Mouse (Mus musculus) bone marrow macrophage, adult 2 months (primary cell): ENCODE measurements around the gene Aldh4a1. TPM values are rescaled to one million over a fixed set of nuclear protein-coding genes. Genes with fewer than 3 reads are reported as not detected.

Source experiments
- H3K27ac ChIP-seq: 2 replicates; pipeline ENCODE4 v1.5.1; 2012; ENCODE audit warnings: low read depth, low read length; ENCODE audit not compliant: insufficient read depth
- H3K4me1 ChIP-seq: 2 replicates; pipeline ENCODE4 v1.6.1; 2012; ENCODE audit warnings: low read length; ENCODE audit not compliant: control insufficient read depth, insufficient read depth
- H3K4me3 ChIP-seq: 2 replicates; pipeline ENCODE4 v1.5.1; 2012; ENCODE audit warnings: mild to moderate bottlenecking, low read length, moderate library complexity; ENCODE audit not compliant: insufficient read depth
- CTCF ChIP-seq: IDR thresholded peaks from 2 replicates; pipeline ENCODE4 v1.5.1; 2012; ENCODE audit warnings: low read depth, mild to moderate bottlenecking, low read length, moderate library complexity
- POLR2A ChIP-seq: IDR thresholded peaks from 2 replicates; pipeline ENCODE4 v1.6.1; 2012; ENCODE audit warnings: mild to moderate bottlenecking, low read depth, low read length, borderline replicate concordance
- polyA plus RNA-seq: library from polyadenylated mRNA; stranded (reverse); fragments of >200 nt; gene quantifications from 2 replicates; pipeline ENCODE4 v1.2.4, GENCODE M21; 2012; ENCODE audit not compliant: missing spikeins, insufficient read depth, insufficient read length

Gene Aldh4a1
- polyA plus RNA-seq, 1 experiment, result 13.8 TPM

GRCm38 (mm10) chr4:139616276-139617000 is 6.2 kb upstream of the Aldh4a1 start:
- no peak for TF ChIP-seq CTCF
- no peak for TF ChIP-seq POLR2A
- H3K27ac ChIP-seq, result peak overlapping the region; percentile 73
- H3K4me3 ChIP-seq, result peak overlapping the region; percentile 87
- peaks cover 17% of the 10 kb centered on the region for H3K4me1 ChIP-seq

GRCm38 (mm10) chr4:139617001-139617364 is 5.7 kb upstream of the Aldh4a1 start:
- TF ChIP-seq POLR2A, result no peak
- no peak for TF ChIP-seq CTCF
- H3K4me1 ChIP-seq, result peaks cover 17% of the 10 kb centered on the region
- H3K4me3 ChIP-seq, result peak overlapping the region; percentile 45
- H3K27ac ChIP-seq, result peak overlapping the region; percentile 64

GRCm38 (mm10) chr4:139619765-139620164 is 2.9 kb upstream of the Aldh4a1 start:
- H3K4me1 ChIP-seq, result peaks cover 19% of the 10 kb centered on the region
- no peak for TF ChIP-seq CTCF
- TF ChIP-seq POLR2A, result no peak
- H3K27ac ChIP-seq, result no peak overlapping the region
- H3K4me3 ChIP-seq, result no peak overlapping the region

- Histone ChIP-seq H3K4me3 (peak overlapping the region; percentile 79), H3K4me1 (peaks cover 6% of the 10 kb centered on the region; the same call in 1 of the 2 replicates), H3K27ac (no peak overlapping the region)
- TF ChIP-seq CTCF (no peak), POLR2A (no peak)
Measured at GRCm38 (mm10) chr4:139623434-139624115, 909 bp downstream of the Aldh4a1 start.

- Histone ChIP-seq H3K27ac (no peak overlapping the region), H3K4me1 (peaks cover 6% of the 10 kb centered on the region; the same call in 1 of the 2 replicates), H3K4me3 (no peak overlapping the region)
- TF ChIP-seq CTCF, result no peak
- no peak for TF ChIP-seq POLR2A
Measured at GRCm38 (mm10) chr4:139624116-139624489, 1.4 kb downstream of the Aldh4a1 start.

- Histone ChIP-seq H3K4me1 (peaks cover 6% of the 10 kb centered on the region; the same call in 1 of the 2 replicates), H3K4me3 (no peak overlapping the region), H3K27ac (no peak overlapping the region)
- no peak for TF ChIP-seq POLR2A
- no peak for TF ChIP-seq CTCF
Measured at GRCm38 (mm10) chr4:139624706-139625105, 2.0 kb downstream of the Aldh4a1 start.

- Histone ChIP-seq H3K27ac (no peak overlapping the region), H3K4me1 (peaks cover 4% of the 10 kb centered on the region; the same call in 1 of the 2 replicates), H3K4me3 (no peak overlapping the region)
- no peak for TF ChIP-seq POLR2A
- no peak for TF ChIP-seq CTCF
Measured at GRCm38 (mm10) chr4:139627361-139627760, 4.7 kb downstream of the Aldh4a1 start.

GRCm38 (mm10) chr4:139630171-139630570 is 7.5 kb downstream of the Aldh4a1 start:
- H3K4me3 ChIP-seq, result no peak overlapping the region
- no peaks in the 10 kb centered on the region for H3K4me1 ChIP-seq
- no peak overlapping the region for H3K27ac ChIP-seq
- TF ChIP-seq POLR2A (no peak), CTCF (no peak)

GRCm38 (mm10) chr4:139631141-139631540 is 8.5 kb downstream of the Aldh4a1 start:
- no peaks in the 10 kb centered on the region for H3K4me1 ChIP-seq
- TF ChIP-seq CTCF (no peak), POLR2A (no peak)
- no peak overlapping the region for H3K27ac ChIP-seq
- no peak overlapping the region for H3K4me3 ChIP-seq
